Mouse (Mus musculus) forebrain, embryonic 16.5 days (tissue): Measurements from ENCODE around the gene Gli1. TPM values are rescaled to one million over a fixed set of nuclear protein-coding genes. Genes with fewer than 3 reads are reported as not detected.

Source experiments
- ATAC-seq: fragments of 200-750 bp; cut with Nextera tagmentation; 2 replicates; pipeline ENCODE4 v1.8.0; 2017; ENCODE audit warnings: mild to moderate bottlenecking, moderate library complexity
- H3K27ac ChIP-seq: fragments of 300-500 bp; sonication (generic); 2 replicates; pipeline ENCODE4 v1.5.1; 2014; ENCODE audit warnings: low read length, control low read depth
- H3K27me3 ChIP-seq: fragments of 300-500 bp; sonication (generic); replicated peaks from 2 replicates; pipeline ENCODE4 v1.6.1; 2014; ENCODE audit warnings: low read length; ENCODE audit not compliant: control insufficient read depth, insufficient read depth
- H3K36me3 ChIP-seq: fragments of 300-500 bp; sonication (generic); 2 replicates; pipeline ENCODE4 v1.6.1; 2014; ENCODE audit not compliant: control insufficient read depth, insufficient read depth
- H3K4me1 ChIP-seq: fragments of 300-500 bp; sonication (generic); replicated peaks from 2 replicates; pipeline ENCODE4 v1.6.1; 2014; ENCODE audit warnings: low read length; ENCODE audit not compliant: control insufficient read depth, insufficient read depth
- H3K4me2 ChIP-seq: fragments of 300-500 bp; sonication (generic); 2 replicates; pipeline ENCODE4 v1.6.1; 2014; ENCODE audit warnings: mild to moderate bottlenecking, low read length, control low read depth
- H3K4me3 ChIP-seq: fragments of 300-500 bp; sonication (generic); replicated peaks from 2 replicates; pipeline ENCODE4 v1.5.1; 2014; ENCODE audit warnings: mild to moderate bottlenecking, low read length, control low read depth
- H3K9ac ChIP-seq: fragments of 300-500 bp; sonication (generic); replicated peaks from 2 replicates; pipeline ENCODE4 v1.6.1; 2014; ENCODE audit warnings: low read depth, low read length, control low read depth
- H3K9me3 ChIP-seq: fragments of 300-500 bp; sonication (generic); 2 replicates; pipeline ENCODE4 v1.6.1; 2016; ENCODE audit warnings: low read length; ENCODE audit not compliant: control insufficient read depth
- WGBS: fragments of 180-500 bp; shearing (Covaris S2); extraction: QIAGEN DNeasy Blood & Tissue Kit; methylation state at CpG from one replicate; pipeline ENCODE4 v1.1.7; 2014; 5-methylcytosine and 5-hydroxymethylcytosine counted together
- polyA plus RNA-seq: library from polyadenylated mRNA; unstranded; fragments of >200 nt; fragmentation: Nextera tagmentation; extraction: Ambion mirVana; gene quantifications from 2 replicates; pipeline ENCODE4 v1.2.1, GENCODE M21; 2015

Gene Gli1
- polyA plus RNA-seq, 1 experiment from 2014 or later = 1.4 TPM

- under 1% methylated on average over 54 of the region's 54 CpGs for WGBS
- peak overlapping the region; percentile 39 for H3K4me2 ChIP-seq
- no peak for ATAC-seq
- H3K27me3 ChIP-seq = peaks cover 45% of the 10 kb centered on the region
- H3K4me1 ChIP-seq = peaks cover 7% of the 10 kb centered on the region
- peak overlapping the region; percentile 7 for H3K4me3 ChIP-seq
- no peak overlapping the region for H3K27ac ChIP-seq
- no peaks in the 10 kb centered on the region for H3K36me3 ChIP-seq
- H3K9ac ChIP-seq = 0 out of 2 replicates have a peak overlapping the region, but pooled peaks have one; percentile 12
- H3K9me3 ChIP-seq = peaks cover 2% of the 10 kb centered on the region; the same call in 1 of the 2 replicates
These were observed 15.6 kb downstream of the Gli1 start for GRCm38 (mm10) chr10:127326017-127326801.

GRCm38 (mm10) chr10:127325454-127326016, 16.2 kb downstream of the Gli1 start:
- Histone ChIP-seq H3K4me2 (no peak overlapping the region), H3K9ac (no peak overlapping the region), H3K4me3 (no peak overlapping the region), H3K27me3 (peaks cover 45% of the 10 kb centered on the region), H3K27ac (no peak overlapping the region), H3K9me3 (peaks cover 2% of the 10 kb centered on the region; the same call in 1 of the 2 replicates), H3K36me3 (no peaks in the 10 kb centered on the region), H3K4me1 (peaks cover 7% of the 10 kb centered on the region)
- WGBS = 36% methylated on average over 14 of the region's 14 CpGs
- ATAC-seq = no peak

- Histone ChIP-seq H3K9ac (no peak overlapping the region), H3K27me3 (peaks cover 45% of the 10 kb centered on the region), H3K4me1 (peaks cover 7% of the 10 kb centered on the region), H3K4me2 (no peak overlapping the region), H3K9me3 (peaks cover 2% of the 10 kb centered on the region; the same call in 1 of the 2 replicates), H3K27ac (no peak overlapping the region), H3K4me3 (no peak overlapping the region), H3K36me3 (no peaks in the 10 kb centered on the region)
- WGBS = 12% methylated on average over 7 of the region's 7 CpGs
- no peak for ATAC-seq
These were observed 17.3 kb downstream of the Gli1 start for GRCm38 (mm10) chr10:127324495-127324894.

GRCm38 (mm10) chr10:127323131-127323855, 18.5 kb downstream of the Gli1 start:
- WGBS = 77% methylated on average over 17 of the region's 17 CpGs

GRCm38 (mm10) chr10:127322669-127323068, 19.1 kb downstream of the Gli1 start:
- WGBS = 86% methylated on average over 4 of the region's 4 CpGs
- H3K9ac ChIP-seq = no peak overlapping the region
- no peak overlapping the region for H3K4me3 ChIP-seq
- peaks cover 2% of the 10 kb centered on the region; the same call in 1 of the 2 replicates for H3K9me3 ChIP-seq
- peaks cover 7% of the 10 kb centered on the region for H3K4me1 ChIP-seq
- no peak for ATAC-seq
- H3K36me3 ChIP-seq = no peaks in the 10 kb centered on the region
- H3K27ac ChIP-seq = no peak overlapping the region
- H3K4me2 ChIP-seq = no peak overlapping the region
- peaks cover 29% of the 10 kb centered on the region for H3K27me3 ChIP-seq

More at GRCm38 (mm10) chr10:127323131-127323855, 18.5 kb downstream of the Gli1 start:
- no peak overlapping the region for H3K4me3 ChIP-seq
- no peak overlapping the region for H3K9ac ChIP-seq
- ATAC-seq = no peak
- H3K36me3 ChIP-seq = no peaks in the 10 kb centered on the region
- peaks cover 34% of the 10 kb centered on the region for H3K27me3 ChIP-seq
- H3K27ac ChIP-seq = no peak overlapping the region
- peaks cover 7% of the 10 kb centered on the region for H3K4me1 ChIP-seq
- H3K9me3 ChIP-seq = peaks cover 2% of the 10 kb centered on the region; the same call in 1 of the 2 replicates
- H3K4me2 ChIP-seq = no peak overlapping the region

- Histone ChIP-seq H3K4me3 (no peak overlapping the region), H3K4me1 (peaks cover 7% of the 10 kb centered on the region)
- no peak for ATAC-seq
These were observed 19.6 kb downstream of the Gli1 start for GRCm38 (mm10) chr10:127322178-127322577.

GRCm38 (mm10) chr10:127321621-127322020, 20.2 kb downstream of the Gli1 start, which contains the start of gene Arhgap9:
Arhgap9 (plus strand) TSS chr10:127321964.
- WGBS = 84% methylated on average over 3 of the region's 3 CpGs
- Histone ChIP-seq H3K27me3 (peaks cover 25% of the 10 kb centered on the region), H3K27ac (no peak within 1 kb of the TSS), H3K9ac (no peak within 1 kb of the TSS), H3K36me3 (no peaks in the 10 kb centered on the region), H3K4me2 (no peak within 1 kb of the TSS), H3K9me3 (no peaks in the 10 kb centered on the region), H3K4me1 (peaks cover 5% of the 10 kb centered on the region), H3K4me3 (no peak within 1 kb of the TSS)
- no peak for ATAC-seq

More at GRCm38 (mm10) chr10:127322178-127322577, 19.6 kb downstream of the Gli1 start:
- no peak overlapping the region for H3K9ac ChIP-seq
- peaks cover 25% of the 10 kb centered on the region for H3K27me3 ChIP-seq
- H3K9me3 ChIP-seq = peaks cover 1% of the 10 kb centered on the region; the same call in 1 of the 2 replicates
- H3K4me2 ChIP-seq = no peak overlapping the region
- H3K27ac ChIP-seq = no peak overlapping the region
- no peaks in the 10 kb centered on the region for H3K36me3 ChIP-seq
- 72% methylated on average over 13 of the region's 13 CpGs for WGBS

- no peak for ATAC-seq
- peaks cover 15% of the 10 kb centered on the region for H3K27me3 ChIP-seq
- H3K9me3 ChIP-seq = no peaks in the 10 kb centered on the region
- 76% methylated on average over 7 of the region's 7 CpGs for WGBS
- H3K9ac ChIP-seq = no peak overlapping the region
- no peak overlapping the region for H3K4me3 ChIP-seq
- no peaks in the 10 kb centered on the region for H3K36me3 ChIP-seq
- H3K4me1 ChIP-seq = no peaks in the 10 kb centered on the region
- H3K4me2 ChIP-seq = no peak overlapping the region
- H3K27ac ChIP-seq = no peak overlapping the region
These were observed 21.8 kb downstream of the Gli1 start for GRCm38 (mm10) chr10:127319969-127320368.

- WGBS = 39% methylated on average over 4 of the region's 4 CpGs
- H3K4me3 ChIP-seq = no peak overlapping the region
- no peaks in the 10 kb centered on the region for H3K36me3 ChIP-seq
- H3K27ac ChIP-seq = no peak overlapping the region
- ATAC-seq = no peak
- no peak overlapping the region for H3K9ac ChIP-seq
- H3K27me3 ChIP-seq = 0 out of 2 replicates have a peak, but pooled peaks cover 2% of the 10 kb centered on the region
- no peak overlapping the region for H3K4me2 ChIP-seq
- H3K4me1 ChIP-seq = no peaks in the 10 kb centered on the region
- no peaks in the 10 kb centered on the region for H3K9me3 ChIP-seq
These were observed 23.8 kb downstream of the Gli1 start for GRCm38 (mm10) chr10:127318009-127318408.
